Mouse (Mus musculus) cerebellum, adult 8-10 months (tissue): Measurements from ENCODE around the gene Scgb1b18.
"Not testable (repeated sequence)": the region's sequence is repeated elsewhere in the genome, so short reads cannot be mapped to it uniquely, and the experiment has no call there.

Source experiments
- DNase-seq: peaks from one replicate; pipeline ENCODE4 v3.0.0; 2022

Gene Scgb1b18

DNA sequence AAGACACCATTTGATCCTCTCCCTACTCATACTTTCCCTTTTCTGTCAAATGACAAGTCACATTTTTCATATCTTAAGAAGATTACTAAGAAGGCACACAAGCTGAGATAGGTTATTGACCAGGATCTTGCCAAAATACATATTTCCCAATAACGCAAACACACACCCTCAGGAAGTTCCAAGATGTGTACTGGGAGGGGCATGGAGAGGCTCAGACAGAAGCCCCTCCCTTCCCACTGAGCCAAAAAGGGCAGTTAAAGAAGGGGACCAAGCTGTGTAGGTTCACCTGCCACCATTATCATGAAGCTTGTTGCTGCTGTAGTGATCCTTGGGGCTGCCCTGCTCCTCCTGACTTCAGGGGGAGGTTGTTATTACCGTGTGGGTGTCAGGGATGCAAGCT lies at the start of gene Scgb1b18:
Scgb1b18 (plus strand) TSS at position 301 of the 400 bp plus-strand sequence.
- not testable (repeated sequence) for DNase-seq

DNA sequence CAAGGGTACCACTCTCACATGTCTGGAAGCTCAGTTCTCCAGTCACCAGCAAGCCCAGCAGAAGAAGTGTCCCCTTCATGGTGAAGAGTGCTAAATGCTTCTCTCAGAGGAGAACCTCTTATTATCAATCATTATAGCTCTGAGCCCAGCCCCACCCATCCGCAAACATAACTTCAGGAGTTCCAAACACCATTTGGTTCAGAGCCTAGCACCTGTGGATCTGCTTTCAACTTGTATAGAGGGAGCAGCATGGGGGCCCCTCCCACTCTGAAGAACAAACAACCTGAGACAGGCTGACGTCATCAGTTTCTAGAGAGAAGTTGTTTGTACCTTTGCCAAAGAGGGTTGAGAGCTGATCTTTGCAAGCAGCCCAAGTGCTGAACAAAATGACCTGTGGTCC lies 11.6 kb upstream of the Scgb1b18 start, which contains the start of gene Scgb2b18:
Scgb2b18 (minus strand) TSS at position 101 of the 400 bp plus-strand sequence.
- not testable (repeated sequence) for DNase-seq
